Mouse (Mus musculus): Measurements from ENCODE around the gene Kcnh7. TPM values are rescaled to one million over a fixed set of nuclear protein-coding genes. Genes with fewer than 3 reads are reported as not detected.

The Kcnh7 gene
- total RNA-seq, 1 experiment = 0.04 TPM

DNA sequence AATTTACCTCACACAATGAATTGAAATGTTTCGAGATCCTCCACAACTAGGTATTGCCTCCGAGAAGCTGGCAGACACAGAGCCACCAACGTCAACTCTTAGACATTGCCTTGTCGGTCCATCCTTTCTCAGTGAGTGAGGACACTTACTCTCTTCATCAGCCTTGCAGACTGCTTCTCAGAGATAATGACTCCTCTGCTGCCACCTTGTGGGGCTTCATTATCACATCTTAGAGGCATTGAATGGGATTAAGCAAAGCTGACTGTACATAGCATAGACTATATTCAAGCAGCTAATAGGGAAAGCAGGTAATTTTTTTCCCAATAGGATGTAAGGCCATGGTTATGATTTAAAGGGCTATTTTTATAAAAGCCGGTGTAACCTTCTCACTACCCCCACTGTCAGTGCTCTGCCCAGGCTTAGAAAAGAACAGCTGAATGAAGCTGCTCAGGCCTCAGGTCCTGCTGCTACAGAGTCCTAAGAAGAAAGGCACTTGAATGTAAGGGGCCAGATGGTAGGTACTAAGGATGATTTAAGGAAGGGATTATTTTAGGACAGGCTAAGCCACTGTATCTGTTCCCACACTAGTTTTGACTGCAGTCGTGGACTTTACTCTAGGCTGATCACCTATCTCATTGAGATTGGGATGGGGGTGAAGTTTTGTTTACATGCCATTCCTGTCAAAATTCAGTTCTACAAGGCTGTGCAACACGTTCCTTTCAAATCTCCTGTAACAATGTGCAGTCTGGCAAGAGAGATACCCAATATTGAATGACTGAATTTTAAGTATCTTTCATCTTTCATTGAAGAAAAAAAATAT, 529.4 kb downstream of the Kcnh7 start:
- no peak overlapping the region for H3K9ac ChIP-seq (ENCODE audit: insufficient read depth, low read depth, low read length, poor library complexity, severe bottlenecking)
- no peaks in the 10 kb centered on the region for H3K9me3 ChIP-seq (ENCODE audit: control insufficient read depth, insufficient read depth, low read depth, low read length)
- H3K27ac ChIP-seq (ENCODE audit: insufficient read depth, low read depth, low read length, poor library complexity, severe bottlenecking) = no peak overlapping the region
- in situ Hi-C loops (cut with MboI; ENCODE audit: low sequenced_read_pairs in 2 of 2, unreplicated experiment in 2 of 2) = no loop called here
- no peaks in the 10 kb centered on the region for H3K36me3 ChIP-seq (ENCODE audit: control insufficient read depth, insufficient read depth, low read length, poor library complexity, severe bottlenecking)
- peak; percentile 38 for DNase-seq (ENCODE audit: low read depth, low spot score)
- TF ChIP-seq MAFK (IDR thresholded peaks at IDR 0.05; ENCODE audit: insufficient read depth, low read depth, low read length) (no peak), CHD2 (IDR thresholded peaks at IDR 0.05; ENCODE audit: low read depth, low read length) (no peak), HCFC1 (IDR thresholded peaks at IDR 0.05; ENCODE audit: borderline replicate concordance, insufficient read depth, low read length) (no peak), ZC3H11A (IDR thresholded peaks at IDR 0.05; ENCODE audit: borderline replicate concordance, low read depth, low read length) (no peak), ZNF384 (IDR thresholded peaks at IDR 0.05; ENCODE audit: low read depth, low read length) (no peak)
- H3K4me1 ChIP-seq (ENCODE audit: control insufficient read depth in 2 of 2, insufficient read depth in 2 of 2, low read length in 2 of 2, poor library complexity in 1 of 2) = no peaks in the 10 kb centered on the region
- no peak overlapping the region for H3K4me3 ChIP-seq (ENCODE audit: insufficient read depth in 1 of 2, low read depth in 1 of 2, low read length in 2 of 2, poor library complexity in 1 of 2, severe bottlenecking in 1 of 2)

DNA sequence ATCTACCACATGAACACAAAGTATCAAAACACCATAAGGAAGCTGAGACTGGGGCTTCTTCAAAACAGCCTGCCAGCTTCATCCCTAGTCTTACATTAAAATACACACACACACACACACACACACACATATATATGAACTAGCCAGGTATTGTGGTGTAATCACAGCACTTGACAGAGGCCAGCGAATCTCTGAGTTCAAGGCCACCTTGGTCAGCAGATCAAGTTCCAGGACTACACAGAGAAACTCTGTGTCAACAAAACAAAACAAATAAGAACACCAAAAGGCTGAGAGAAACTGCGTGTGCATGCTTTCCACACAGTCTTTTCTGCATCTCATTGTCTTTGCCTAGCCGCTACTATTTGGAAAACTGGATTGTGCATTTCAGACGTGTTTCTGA, 531.6 kb downstream of the Kcnh7 start:
- no peak for DNase-seq (ENCODE audit: low read depth, low spot score)
- Histone ChIP-seq H3K4me1 (ENCODE audit: control insufficient read depth in 2 of 2, insufficient read depth in 2 of 2, low read length in 2 of 2, poor library complexity in 1 of 2) (no peaks in the 10 kb centered on the region), H3K4me3 (ENCODE audit: insufficient read depth in 1 of 2, low read depth in 1 of 2, low read length in 2 of 2, poor library complexity in 1 of 2, severe bottlenecking in 1 of 2) (no peak overlapping the region), H3K9ac (ENCODE audit: insufficient read depth, low read depth, low read length, poor library complexity, severe bottlenecking) (no peak overlapping the region), H3K27ac (ENCODE audit: insufficient read depth, low read depth, low read length, poor library complexity, severe bottlenecking) (no peak overlapping the region), H3K36me3 (ENCODE audit: control insufficient read depth, insufficient read depth, low read length, poor library complexity, severe bottlenecking) (no peaks in the 10 kb centered on the region), H3K9me3 (ENCODE audit: control insufficient read depth, insufficient read depth, low read depth, low read length) (no peaks in the 10 kb centered on the region)
- TF ChIP-seq ZC3H11A (IDR thresholded peaks at IDR 0.05; ENCODE audit: borderline replicate concordance, low read depth, low read length) = no peak
- no peak for TF ChIP-seq MAFK (IDR thresholded peaks at IDR 0.05; ENCODE audit: insufficient read depth, low read depth, low read length)
- no peak for TF ChIP-seq ZNF384 (IDR thresholded peaks at IDR 0.05; ENCODE audit: low read depth, low read length)
- TF ChIP-seq CHD2 (IDR thresholded peaks at IDR 0.05; ENCODE audit: low read depth, low read length) = no peak
- no peak for TF ChIP-seq HCFC1 (IDR thresholded peaks at IDR 0.05; ENCODE audit: borderline replicate concordance, insufficient read depth, low read length)
- in situ Hi-C loops (cut with MboI; ENCODE audit: low sequenced_read_pairs in 2 of 2, unreplicated experiment in 2 of 2) = no loop called here

DNA sequence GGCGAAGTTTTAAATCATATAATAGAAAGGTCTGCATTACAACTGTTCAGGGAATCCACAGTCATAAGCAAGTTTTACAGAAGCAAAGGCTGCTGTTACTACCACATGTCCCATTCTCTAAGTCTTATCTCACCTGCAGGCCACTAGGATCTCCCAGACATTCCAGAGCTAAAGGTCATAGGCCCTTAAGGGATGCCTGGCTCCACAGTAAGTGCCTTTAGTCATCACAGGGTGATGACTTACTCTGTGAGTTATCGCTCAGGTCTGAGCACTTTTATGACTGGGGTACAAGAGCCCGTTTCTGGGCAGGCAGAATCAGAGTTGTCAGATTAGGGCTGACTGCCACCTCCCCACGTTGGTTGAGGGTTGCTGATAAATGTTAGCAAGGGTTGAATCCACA, 532.2 kb downstream of the Kcnh7 start:
- Histone ChIP-seq H3K36me3 (ENCODE audit: control insufficient read depth, insufficient read depth, low read length, poor library complexity, severe bottlenecking) (no peaks in the 10 kb centered on the region), H3K27ac (ENCODE audit: insufficient read depth, low read depth, low read length, poor library complexity, severe bottlenecking) (no peak overlapping the region), H3K9me3 (ENCODE audit: control insufficient read depth, insufficient read depth, low read depth, low read length) (no peaks in the 10 kb centered on the region), H3K4me1 (ENCODE audit: control insufficient read depth in 2 of 2, insufficient read depth in 2 of 2, low read length in 2 of 2, poor library complexity in 1 of 2) (no peaks in the 10 kb centered on the region), H3K9ac (ENCODE audit: insufficient read depth, low read depth, low read length, poor library complexity, severe bottlenecking) (no peak overlapping the region), H3K4me3 (ENCODE audit: insufficient read depth in 1 of 2, low read depth in 1 of 2, low read length in 2 of 2, poor library complexity in 1 of 2, severe bottlenecking in 1 of 2) (no peak overlapping the region)
- TF ChIP-seq ZC3H11A (IDR thresholded peaks at IDR 0.05; ENCODE audit: borderline replicate concordance, low read depth, low read length) = no peak
- TF ChIP-seq MAFK (IDR thresholded peaks at IDR 0.05; ENCODE audit: insufficient read depth, low read depth, low read length) = no peak
- no peak for TF ChIP-seq HCFC1 (IDR thresholded peaks at IDR 0.05; ENCODE audit: borderline replicate concordance, insufficient read depth, low read length)
- TF ChIP-seq CHD2 (IDR thresholded peaks at IDR 0.05; ENCODE audit: low read depth, low read length) = no peak
- TF ChIP-seq ZNF384 (IDR thresholded peaks at IDR 0.05; ENCODE audit: low read depth, low read length) = no peak
- DNase-seq (ENCODE audit: low read depth, low spot score) = no peak
- in situ Hi-C loops (cut with MboI; ENCODE audit: low sequenced_read_pairs in 2 of 2, unreplicated experiment in 2 of 2) = no loop called here

DNA sequence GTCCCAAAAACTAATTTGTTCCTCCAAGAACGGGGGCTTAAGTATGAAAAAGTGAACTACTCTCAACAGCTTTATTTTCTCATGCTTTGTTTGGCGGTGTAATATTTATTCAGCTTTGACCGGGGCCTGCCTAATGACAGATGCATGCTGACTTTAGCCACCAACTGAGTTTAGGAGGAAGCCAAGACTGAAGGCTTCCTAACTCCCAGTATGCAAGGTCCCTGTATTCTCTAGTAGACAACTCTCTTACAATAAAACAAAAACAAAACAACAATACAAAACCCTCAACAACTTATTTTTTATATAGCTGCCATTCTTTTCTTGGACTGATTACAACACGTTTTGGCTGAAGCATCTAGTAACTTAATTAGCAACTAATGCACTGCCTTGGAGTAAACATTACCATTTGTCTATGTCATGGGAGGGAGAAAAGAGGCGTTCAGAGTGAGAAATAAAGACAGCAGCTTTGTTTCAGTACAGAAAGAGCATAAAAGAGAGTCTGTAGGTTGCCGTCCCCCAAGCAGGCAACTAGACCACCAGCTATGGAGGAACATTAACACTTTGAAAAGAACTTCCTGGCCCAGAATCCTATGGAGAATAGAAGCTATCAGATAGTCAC, 537.3 kb downstream of the Kcnh7 start:
- Histone ChIP-seq H3K9ac (ENCODE audit: insufficient read depth, low read depth, low read length, poor library complexity, severe bottlenecking) (no peak overlapping the region), H3K4me1 (ENCODE audit: control insufficient read depth in 2 of 2, insufficient read depth in 2 of 2, low read length in 2 of 2, poor library complexity in 1 of 2) (no peaks in the 10 kb centered on the region), H3K9me3 (ENCODE audit: control insufficient read depth, insufficient read depth, low read depth, low read length) (no peaks in the 10 kb centered on the region), H3K27ac (ENCODE audit: insufficient read depth, low read depth, low read length, poor library complexity, severe bottlenecking) (no peak overlapping the region), H3K36me3 (ENCODE audit: control insufficient read depth, insufficient read depth, low read length, poor library complexity, severe bottlenecking) (no peaks in the 10 kb centered on the region), H3K4me3 (ENCODE audit: insufficient read depth in 1 of 2, low read depth in 1 of 2, low read length in 2 of 2, poor library complexity in 1 of 2, severe bottlenecking in 1 of 2) (no peak overlapping the region)
- in situ Hi-C loops (cut with MboI; ENCODE audit: low sequenced_read_pairs in 2 of 2, unreplicated experiment in 2 of 2) = loop anchor here in 1 of 2 experiments (25.0 kb wide), 1 partner anchor 659 kb away; no protein-coding TSS in a partner anchor
- DNase-seq (ENCODE audit: low read depth, low spot score) = no peak
- no peak for TF ChIP-seq ZC3H11A (IDR thresholded peaks at IDR 0.05; ENCODE audit: borderline replicate concordance, low read depth, low read length)
- TF ChIP-seq MAFK (IDR thresholded peaks at IDR 0.05; ENCODE audit: insufficient read depth, low read depth, low read length) = no peak
- TF ChIP-seq ZNF384 (IDR thresholded peaks at IDR 0.05; ENCODE audit: low read depth, low read length) = no peak
- TF ChIP-seq CHD2 (IDR thresholded peaks at IDR 0.05; ENCODE audit: low read depth, low read length) = no peak
- no peak for TF ChIP-seq HCFC1 (IDR thresholded peaks at IDR 0.05; ENCODE audit: borderline replicate concordance, insufficient read depth, low read length)

All from ES-E14 (cell line).